Mouse (Mus musculus): ENCODE measurements around the gene Myo10. TPM values are rescaled to one million over a fixed set of nuclear protein-coding genes. Genes with fewer than 3 reads are reported as not detected.
A peak's percentile ranks its signal among the peaks of the same experiment; 100 is the strongest.

Gene Myo10
- polyA plus RNA-seq, 1 experiment from 2014 or later: 27.9 TPM

DNA sequence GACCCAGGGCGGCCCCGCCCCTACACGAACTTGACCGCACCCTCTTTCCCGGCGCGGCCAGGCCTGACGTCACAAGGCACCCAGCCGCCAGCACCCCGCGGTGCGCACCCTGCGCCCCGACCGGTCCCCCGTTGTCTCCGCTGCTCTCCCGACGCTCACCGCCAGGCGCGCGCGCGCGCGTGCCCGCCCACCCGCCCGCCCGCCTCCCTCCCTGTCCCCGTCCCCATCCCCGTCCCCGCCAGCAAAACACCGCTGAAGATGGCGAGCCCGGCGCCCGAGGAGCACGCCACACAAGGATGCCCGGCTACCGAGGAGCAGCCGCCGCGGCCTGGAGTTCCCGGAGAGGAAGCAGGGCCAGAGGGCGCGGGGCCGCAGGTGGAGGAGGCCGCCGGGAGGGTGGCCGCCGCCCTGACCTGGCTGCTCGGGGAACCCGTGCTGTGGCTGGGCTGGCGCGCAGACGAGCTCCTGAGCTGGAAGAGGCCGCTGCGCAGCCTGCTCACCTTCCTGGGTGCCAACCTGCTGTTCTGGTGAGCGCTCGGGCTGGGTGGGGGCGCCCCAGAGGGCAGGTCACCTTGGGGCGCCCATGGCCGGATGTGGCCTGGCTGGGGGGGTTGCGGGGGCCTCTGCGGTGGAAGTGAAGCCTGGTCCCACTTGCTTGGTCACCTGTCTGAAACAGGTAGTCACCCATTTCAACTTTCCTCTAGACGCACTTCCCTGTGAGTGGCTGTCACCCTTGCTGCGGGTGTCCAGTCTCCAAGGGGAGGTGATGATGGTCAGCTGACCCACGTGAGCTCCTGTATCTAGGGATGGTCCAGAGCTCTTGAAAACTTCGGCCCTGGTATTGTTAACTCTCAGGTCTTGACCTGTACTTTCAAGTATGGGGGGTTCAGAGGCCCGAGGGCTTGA lies 221.0 kb downstream of the Myo10 start, which contains the start of gene Retreg1:
Gene Retreg1, plus strand, starts transcription at position 95 of the 906 bp plus-strand sequence.
- Histone ChIP-seq H3K36me3 (no peaks in the 10 kb centered on the region), H3K4me1 (peaks cover 12% of the 10 kb centered on the region), H3K9me3 (no peaks in the 10 kb centered on the region), H3K4me3 (peak within 1 kb of the TSS; percentile 80), H3K27me3 (peaks cover 32% of the 10 kb centered on the region), H3K27ac (no peak within 1 kb of the TSS), H3K4me2 (peak within 1 kb of the TSS; percentile 80), H3K9ac (peak within 1 kb of the TSS; percentile 82)
- 2% methylated on average over 64 of the region's 72 CpGs for WGBS
- ATAC-seq (ENCODE audit: insufficient number of reproducible peaks, insufficient read depth, low FRiP score, low TSS enrichment, low read depth): peak; percentile 78

DNA sequence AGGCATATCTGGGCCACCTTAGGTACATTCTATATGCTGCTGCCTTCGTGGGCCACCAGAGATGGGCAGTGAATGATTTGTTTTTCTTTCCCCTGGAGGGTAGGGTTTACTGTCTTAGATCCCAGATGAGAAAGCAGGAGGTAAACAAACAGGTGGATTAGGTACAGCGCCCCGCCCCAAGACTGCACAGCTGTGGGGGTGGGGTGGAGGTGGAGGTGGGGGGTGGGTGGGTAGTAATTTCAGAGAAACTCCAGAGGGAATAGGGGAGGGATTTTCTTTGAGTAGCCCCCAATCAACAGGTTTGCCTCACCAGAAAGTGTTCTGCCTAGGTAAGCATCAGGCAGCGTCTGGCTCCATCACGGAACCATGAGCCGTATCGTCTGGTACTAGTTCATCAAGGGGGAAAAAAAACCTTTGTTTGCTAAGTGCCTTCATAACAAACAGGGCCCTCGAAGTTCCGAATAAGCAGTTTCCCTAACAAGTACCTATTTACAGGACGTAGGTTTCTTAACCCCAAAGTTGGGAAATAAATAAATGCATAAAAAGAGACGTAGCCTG lies 221.8 kb downstream of the Myo10 start:
- Histone ChIP-seq H3K36me3 (no peaks in the 10 kb centered on the region), H3K27me3 (peaks cover 32% of the 10 kb centered on the region), H3K9ac (no peak overlapping the region), H3K27ac (no peak overlapping the region), H3K4me2 (peak overlapping the region; percentile 80), H3K9me3 (no peaks in the 10 kb centered on the region), H3K4me3 (peak overlapping the region; percentile 80), H3K4me1 (peaks cover 12% of the 10 kb centered on the region)
- WGBS: 7% methylated on average over 11 of the region's 11 CpGs
- ATAC-seq (ENCODE audit: insufficient number of reproducible peaks, insufficient read depth, low FRiP score, low TSS enrichment, low read depth): no peak

DNA sequence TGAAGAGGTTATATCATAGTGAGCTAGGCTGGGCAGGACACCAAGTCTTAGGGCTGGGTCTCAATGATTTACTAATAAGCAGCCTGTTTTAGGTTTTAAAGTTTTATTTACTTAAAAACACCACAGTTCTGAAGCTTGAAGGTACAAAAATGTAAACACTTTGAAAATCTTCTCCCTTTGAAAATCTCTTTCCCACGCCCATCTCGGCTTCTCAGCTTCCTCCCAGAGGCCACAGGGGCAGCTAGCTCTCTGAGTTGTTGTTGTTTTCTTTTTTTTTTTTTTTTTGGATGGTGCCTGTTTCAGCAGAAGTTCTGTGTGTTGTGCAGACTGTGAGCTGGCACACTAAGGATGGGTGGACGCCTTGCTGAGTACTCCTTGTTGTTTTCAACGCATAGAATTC lies 222.4 kb downstream of the Myo10 start:
- H3K36me3 ChIP-seq: no peaks in the 10 kb centered on the region
- no peak for ATAC-seq (ENCODE audit: insufficient number of reproducible peaks, insufficient read depth, low FRiP score, low TSS enrichment, low read depth)
- H3K4me3 ChIP-seq: no peak overlapping the region
- peaks cover 12% of the 10 kb centered on the region for H3K4me1 ChIP-seq
- H3K9me3 ChIP-seq: no peaks in the 10 kb centered on the region
- WGBS: 53% methylated on average over 4 of the region's 4 CpGs
- peaks cover 32% of the 10 kb centered on the region for H3K27me3 ChIP-seq
- no peak overlapping the region for H3K9ac ChIP-seq
- peak overlapping the region; percentile 14; the same call in 1 of the 2 replicates for H3K4me2 ChIP-seq
- no peak overlapping the region for H3K27ac ChIP-seq

- no peak overlapping the region for H3K27ac ChIP-seq
- peaks cover 7% of the 10 kb centered on the region for H3K4me1 ChIP-seq
- peaks cover 15% of the 10 kb centered on the region for H3K27me3 ChIP-seq
- no peak overlapping the region for H3K9ac ChIP-seq
- WGBS: 90% methylated on average over 1 of the region's 1 CpGs
- no peak overlapping the region for H3K4me2 ChIP-seq
- H3K4me3 ChIP-seq: no peak overlapping the region
- ATAC-seq (ENCODE audit: insufficient number of reproducible peaks, insufficient read depth, low FRiP score, low TSS enrichment, low read depth): no peak
- H3K36me3 ChIP-seq: no peaks in the 10 kb centered on the region
- no peaks in the 10 kb centered on the region for H3K9me3 ChIP-seq
These were observed 225.3 kb downstream of the Myo10 start for GRCm38 (mm10) chr15:25847576-25848168.

DNA sequence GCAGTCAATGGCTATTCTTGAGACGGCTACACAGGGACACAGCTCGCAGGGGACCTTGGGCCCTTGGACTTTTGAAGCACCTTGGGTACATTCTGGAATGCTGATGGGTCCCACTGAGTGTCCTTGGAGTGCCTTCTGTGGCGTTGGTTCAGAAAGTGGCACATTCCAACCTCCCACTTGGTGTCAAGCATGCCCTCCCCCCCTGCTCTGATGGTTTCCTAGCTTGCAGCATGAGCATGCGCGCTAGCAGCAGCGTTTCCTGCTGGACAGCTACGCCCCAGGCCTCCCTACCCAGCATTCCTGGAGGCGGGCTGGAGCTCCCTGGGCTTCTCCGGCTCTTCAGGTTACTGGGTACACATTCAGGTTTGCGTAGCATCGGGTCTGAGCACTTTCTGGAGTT lies 228.2 kb downstream of the Myo10 start:
- 69% methylated on average over 11 of the region's 11 CpGs for WGBS
- Histone ChIP-seq H3K9me3 (no peaks in the 10 kb centered on the region), H3K9ac (no peak overlapping the region), H3K27ac (no peak overlapping the region), H3K4me3 (no peak overlapping the region), H3K36me3 (no peaks in the 10 kb centered on the region), H3K4me2 (no peak overlapping the region), H3K4me1 (peaks cover 10% of the 10 kb centered on the region), H3K27me3 (no peaks in the 10 kb centered on the region)
- ATAC-seq (ENCODE audit: insufficient number of reproducible peaks, insufficient read depth, low FRiP score, low TSS enrichment, low read depth): no peak

- H3K4me2 ChIP-seq: peak overlapping the region; percentile 48
- peaks cover 10% of the 10 kb centered on the region for H3K4me1 ChIP-seq
- H3K27ac ChIP-seq: no peak overlapping the region
- no peak overlapping the region for H3K9ac ChIP-seq
- no peaks in the 10 kb centered on the region for H3K36me3 ChIP-seq
- no peak for ATAC-seq (ENCODE audit: insufficient number of reproducible peaks, insufficient read depth, low FRiP score, low TSS enrichment, low read depth)
- no peaks in the 10 kb centered on the region for H3K9me3 ChIP-seq
- WGBS: 33% methylated on average over 18 of the region's 18 CpGs
- no peaks in the 10 kb centered on the region for H3K27me3 ChIP-seq
- H3K4me3 ChIP-seq: no peak overlapping the region
These were observed 232.1 kb downstream of the Myo10 start for GRCm38 (mm10) chr15:25854270-25854904.

GRCm38 (mm10) chr15:25858611-25859058 lies 236.3 kb downstream of the Myo10 start:
- Histone ChIP-seq H3K27ac (no peak overlapping the region), H3K36me3 (no peaks in the 10 kb centered on the region), H3K4me2 (no peak overlapping the region), H3K27me3 (no peaks in the 10 kb centered on the region), H3K4me1 (peaks cover 10% of the 10 kb centered on the region), H3K4me3 (no peak overlapping the region), H3K9me3 (no peaks in the 10 kb centered on the region), H3K9ac (no peak overlapping the region)
- ATAC-seq (ENCODE audit: insufficient number of reproducible peaks, insufficient read depth, low FRiP score, low TSS enrichment, low read depth): no peak
- WGBS: 54% methylated on average over 12 of the region's 12 CpGs

- Histone ChIP-seq H3K4me1 (peaks cover 2% of the 10 kb centered on the region), H3K4me3 (no peak overlapping the region), H3K27me3 (no peaks in the 10 kb centered on the region), H3K36me3 (no peaks in the 10 kb centered on the region), H3K9me3 (no peaks in the 10 kb centered on the region), H3K27ac (no peak overlapping the region), H3K4me2 (no peak overlapping the region), H3K9ac (no peak overlapping the region)
- 57% methylated on average over 3 of the region's 3 CpGs for WGBS
- no peak for ATAC-seq (ENCODE audit: insufficient number of reproducible peaks, insufficient read depth, low FRiP score, low TSS enrichment, low read depth)
These were observed 237.1 kb downstream of the Myo10 start for GRCm38 (mm10) chr15:25859469-25859868.

- 82% methylated on average over 7 of the region's 7 CpGs for WGBS
- H3K4me3 ChIP-seq: no peak overlapping the region
- no peak overlapping the region for H3K9ac ChIP-seq
- no peak overlapping the region for H3K4me2 ChIP-seq
- H3K36me3 ChIP-seq: no peaks in the 10 kb centered on the region
- H3K27me3 ChIP-seq: no peaks in the 10 kb centered on the region
- H3K4me1 ChIP-seq: no peaks in the 10 kb centered on the region
- H3K27ac ChIP-seq: no peak overlapping the region
- H3K9me3 ChIP-seq: no peaks in the 10 kb centered on the region
- ATAC-seq (ENCODE audit: insufficient number of reproducible peaks, insufficient read depth, low FRiP score, low TSS enrichment, low read depth): no peak
These were observed 239.6 kb downstream of the Myo10 start for GRCm38 (mm10) chr15:25861900-25862299.
